Mouse (Mus musculus) myocyte (in vitro differentiated cells): Measurements from ENCODE around the gene Angptl4. TPM values are rescaled to one million over a fixed set of nuclear protein-coding genes. Genes with fewer than 3 reads are reported as not detected.

ENCODE experiments used
- H3K27me3 ChIP-seq: one replicate; pipeline ENCODE4 v1.6.1; 2011; ENCODE audit not compliant: control insufficient read depth, insufficient read depth, insufficient read length
- H3K36me3 ChIP-seq: one replicate; pipeline ENCODE4 v1.6.1; 2011; ENCODE audit not compliant: control insufficient read depth, insufficient read depth
- H3K4me2 ChIP-seq: one replicate; pipeline ENCODE4 v1.6.1; 2011; ENCODE audit warnings: low read depth, control low read depth
- H3K4me3 ChIP-seq: one replicate; pipeline ENCODE4 v1.5.1; 2011; ENCODE audit warnings: mild to moderate bottlenecking, control low read depth, moderate library complexity
- H3K79me2 ChIP-seq: one replicate; pipeline ENCODE4 v1.6.1; 2011; ENCODE audit not compliant: control insufficient read depth, insufficient read depth
- H3ac ChIP-seq: one replicate; pipeline ENCODE4 v1.6.1; 2011; ENCODE audit not compliant: control insufficient read depth, insufficient read length
- CEBPB ChIP-seq: IDR thresholded peaks from 2 replicates; pipeline ENCODE4 v1.6.1; 2011; ENCODE audit warnings: mild to moderate bottlenecking, moderate library complexity; ENCODE audit not compliant: poor library complexity, insufficient read depth, severe bottlenecking
- E2F4 ChIP-seq: IDR thresholded peaks from one replicate; pipeline ENCODE4 v1.6.1; 2011; ENCODE audit warnings: mild to moderate bottlenecking, control low read depth, moderate library complexity; ENCODE audit not compliant: insufficient read depth
- MAX ChIP-seq: IDR thresholded peaks from one replicate; pipeline ENCODE4 v1.6.1; 2011; ENCODE audit warnings: low read depth, mild to moderate bottlenecking, control low read depth
- MYOD1 ChIP-seq, 3 experiments: IDR thresholded peaks; one replicate each; pipeline ENCODE4 v1.6.1; 2011; ENCODE audit warnings: control low read depth in 2 of 3, low read depth in 2 of 3, mild to moderate bottlenecking in 2 of 3, moderate library complexity in 1 of 3; ENCODE audit not compliant: insufficient read length in 2 of 3, control insufficient read depth in 1 of 3
- MYOG ChIP-seq, 3 experiments: IDR thresholded peaks; one replicate each; pipeline ENCODE4 v1.6.1; 2011; ENCODE audit warnings: control low read depth in 2 of 3, low read depth in 2 of 3, mild to moderate bottlenecking in 2 of 3; ENCODE audit not compliant: insufficient read length in 2 of 3, control insufficient read depth in 1 of 3, insufficient read depth in 1 of 3
- POLR2A ChIP-seq: IDR thresholded peaks from one replicate; pipeline ENCODE4 v1.6.1; 2011; ENCODE audit warnings: low read depth, mild to moderate bottlenecking, control low read depth, moderate library complexity; ENCODE audit not compliant: insufficient read length
- POLR2AphosphoS2 ChIP-seq: IDR thresholded peaks from one replicate; pipeline ENCODE4 v1.6.1; 2011; ENCODE audit warnings: low read depth, control low read depth; ENCODE audit not compliant: insufficient read length
- REST ChIP-seq: IDR thresholded peaks from one replicate; pipeline ENCODE4 v1.6.1; 2011; ENCODE audit warnings: mild to moderate bottlenecking, control low read depth, moderate library complexity; ENCODE audit not compliant: insufficient read depth, insufficient read length
- SRF ChIP-seq: IDR thresholded peaks from one replicate; pipeline ENCODE4 v1.6.1; 2011; ENCODE audit warnings: low read depth; ENCODE audit not compliant: control insufficient read depth, insufficient read length
- TCF12 ChIP-seq: IDR thresholded peaks from one replicate; pipeline ENCODE4 v1.6.1; 2011; ENCODE audit warnings: mild to moderate bottlenecking, control low read depth; ENCODE audit not compliant: poor library complexity, insufficient read depth, severe bottlenecking
- TCF3 ChIP-seq: IDR thresholded peaks from one replicate; pipeline ENCODE4 v1.6.1; 2011; ENCODE audit warnings: low read depth, control low read depth; ENCODE audit not compliant: insufficient read length
- USF1 ChIP-seq: IDR thresholded peaks from one replicate; pipeline ENCODE4 v1.6.1; 2011; ENCODE audit warnings: low read depth, mild to moderate bottlenecking, control low read depth, moderate library complexity
- polyA plus RNA-seq: library from polyadenylated mRNA; unstranded; fragments of >200 nt; fragmentation: generic; extraction: Trizol; gene quantifications from one replicate; pipeline ENCODE4 v1.2.1, GENCODE M21; 2012; ENCODE audit warnings: missing spikeins

The Angptl4 gene
- polyA plus RNA-seq, 1 experiment: 42.8 TPM

DNA sequence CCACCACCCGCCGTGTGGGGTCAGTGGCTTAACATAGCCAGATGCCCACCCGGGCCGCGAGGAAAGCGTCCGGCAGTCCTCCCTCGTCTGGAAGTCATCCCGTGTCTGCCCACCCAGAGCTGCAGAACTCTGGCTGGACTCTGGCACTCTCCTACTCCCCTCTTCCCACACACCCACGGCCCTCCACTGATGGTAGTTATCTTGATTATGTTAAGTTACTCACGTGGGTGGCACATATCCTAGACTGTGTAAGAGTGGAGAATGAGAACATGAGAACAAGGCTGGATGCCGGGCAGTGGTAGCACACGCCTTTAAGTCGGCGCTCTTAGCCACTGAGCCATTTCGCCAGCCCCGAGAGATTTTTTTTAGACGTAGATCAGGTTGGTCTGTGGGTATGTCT, 4.7 kb upstream of the Angptl4 start:
- Histone ChIP-seq H3ac (no peak overlapping the region), H3K36me3 (no peaks in the 10 kb centered on the region), H3K79me2 (no peaks in the 10 kb centered on the region), H3K4me2 (no peak overlapping the region), H3K4me3 (no peak overlapping the region), H3K27me3 (no peaks in the 10 kb centered on the region)
- no peak for TF ChIP-seq POLR2AphosphoS2
- TF ChIP-seq SRF: no peak
- TF ChIP-seq TCF3: no peak
- TF ChIP-seq TCF12: no peak
- TF ChIP-seq MYOD1 (IDR thresholded peaks at IDR 0.05; ENCODE audit: control insufficient read depth in 1 of 3, insufficient read length in 2 of 3, low read depth in 2 of 3): no peak
- no peak for TF ChIP-seq POLR2A

- no peaks in the 10 kb centered on the region for H3K36me3 ChIP-seq
- no peak overlapping the region for H3ac ChIP-seq
- no peaks in the 10 kb centered on the region for H3K79me2 ChIP-seq
- H3K4me2 ChIP-seq: no peak overlapping the region
- H3K27me3 ChIP-seq: no peaks in the 10 kb centered on the region
- H3K4me3 ChIP-seq: no peak overlapping the region
- TF ChIP-seq MYOD1 (IDR thresholded peaks at IDR 0.05; ENCODE audit: control insufficient read depth in 1 of 3, insufficient read length in 2 of 3, low read depth in 2 of 3) (peak in 1 of 3 experiments; percentile 17), CEBPB (peak; percentile 78), TCF3 (no peak)
Measured at GRCm38 (mm10) chr17:33784939-33785338, 3.3 kb upstream of the Angptl4 start.

DNA sequence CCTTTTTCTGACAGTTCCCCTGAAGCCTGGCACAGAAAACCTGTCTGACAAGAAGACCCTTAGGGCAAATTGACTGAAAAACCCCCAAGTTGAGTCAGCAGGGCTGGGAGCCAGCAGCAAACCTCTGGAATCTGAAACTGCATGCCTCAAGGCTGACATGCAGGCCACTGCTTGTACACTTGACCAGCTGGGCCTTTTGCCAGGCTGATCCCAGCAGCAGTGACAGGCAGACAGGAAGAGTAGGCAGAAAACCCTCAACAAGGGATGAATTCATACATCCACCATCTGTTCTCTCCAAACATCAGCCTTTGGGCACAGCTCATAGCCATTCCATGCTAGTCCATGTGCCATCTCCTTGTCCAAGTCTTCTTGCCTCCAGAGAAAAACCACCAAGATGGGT, 1.8 kb upstream of the Angptl4 start:
- Histone ChIP-seq H3ac (no peak overlapping the region), H3K79me2 (no peaks in the 10 kb centered on the region), H3K4me3 (no peak overlapping the region), H3K4me2 (peak overlapping the region; percentile 88), H3K36me3 (no peaks in the 10 kb centered on the region), H3K27me3 (no peaks in the 10 kb centered on the region)
- TF ChIP-seq CEBPB (no peak), POLR2AphosphoS2 (no peak), MAX (peak; percentile 79), POLR2A (no peak), TCF3 (peak; percentile 50), MYOG (IDR thresholded peaks at IDR 0.05; ENCODE audit: control insufficient read depth in 1 of 3, insufficient read depth in 1 of 3, insufficient read length in 2 of 3, low read depth in 2 of 3) (peak; percentile 48 to 90 (median 69)), REST (no peak), SRF (peak; percentile 51), USF1 (no peak), E2F4 (no peak), MYOD1 (IDR thresholded peaks at IDR 0.05; ENCODE audit: control insufficient read depth in 1 of 3, insufficient read length in 2 of 3, low read depth in 2 of 3) (peak; percentile 45 to 85 (median 70)), TCF12 (peak; percentile 67)

DNA sequence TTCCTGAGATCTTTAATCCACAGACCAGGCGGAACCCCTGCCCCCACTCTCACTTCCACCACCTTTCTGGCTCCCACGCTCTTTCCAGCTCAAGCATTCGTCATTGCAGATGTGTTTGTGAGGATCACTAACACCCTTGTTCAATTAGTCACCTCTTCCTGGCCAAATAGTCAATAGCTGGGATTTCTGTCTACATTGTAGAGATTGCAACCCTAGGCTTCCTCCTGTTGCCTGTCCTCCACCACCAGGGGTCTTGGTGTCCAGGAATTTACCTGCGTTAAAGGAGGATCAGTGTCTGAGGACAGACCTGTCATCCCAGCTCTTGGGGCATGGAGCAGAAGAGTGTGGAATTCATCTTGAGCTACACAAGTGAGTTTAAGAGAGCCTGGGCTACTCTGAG, 437 bp upstream of the Angptl4 start:
- TF ChIP-seq SRF: no peak
- TF ChIP-seq MAX: no peak
- no peak for TF ChIP-seq CEBPB
- TF ChIP-seq POLR2A: no peak
- TF ChIP-seq E2F4: no peak
- TF ChIP-seq REST: no peak
- no peak for TF ChIP-seq USF1
- no peak for TF ChIP-seq POLR2AphosphoS2
- no peak for TF ChIP-seq MYOG (IDR thresholded peaks at IDR 0.05; ENCODE audit: control insufficient read depth in 1 of 3, insufficient read depth in 1 of 3, insufficient read length in 2 of 3, low read depth in 2 of 3)
- no peak for TF ChIP-seq TCF12
- TF ChIP-seq MYOD1 (IDR thresholded peaks at IDR 0.05; ENCODE audit: control insufficient read depth in 1 of 3, insufficient read length in 2 of 3, low read depth in 2 of 3): no peak
- no peak for TF ChIP-seq TCF3
- peaks cover 6% of the 10 kb centered on the region for H3K36me3 ChIP-seq
- peak overlapping the region; percentile 88 for H3K4me2 ChIP-seq
- no peaks in the 10 kb centered on the region for H3K27me3 ChIP-seq
- H3ac ChIP-seq: no peak overlapping the region
- peak overlapping the region; percentile 25 for H3K4me3 ChIP-seq
- no peaks in the 10 kb centered on the region for H3K79me2 ChIP-seq

GRCm38 (mm10) chr17:33780431-33780830, 1.2 kb downstream of the Angptl4 start:
- Histone ChIP-seq H3K79me2 (no peaks in the 10 kb centered on the region), H3K36me3 (peaks cover 21% of the 10 kb centered on the region), H3ac (peak overlapping the region; percentile 8), H3K4me2 (peak overlapping the region; percentile 88), H3K4me3 (peak overlapping the region; percentile 25), H3K27me3 (no peaks in the 10 kb centered on the region)
- TF ChIP-seq CEBPB (0 out of 2 replicates have a peak, but pooled peaks have one; percentile 40), TCF3 (no peak), E2F4 (no peak), MYOD1 (IDR thresholded peaks at IDR 0.05; ENCODE audit: control insufficient read depth in 1 of 3, insufficient read length in 2 of 3, low read depth in 2 of 3) (peak in 1 of 3 experiments; percentile 53)
